ENCODE assay signal across 16 mouse cellular contexts in the genomic region with DNA sequence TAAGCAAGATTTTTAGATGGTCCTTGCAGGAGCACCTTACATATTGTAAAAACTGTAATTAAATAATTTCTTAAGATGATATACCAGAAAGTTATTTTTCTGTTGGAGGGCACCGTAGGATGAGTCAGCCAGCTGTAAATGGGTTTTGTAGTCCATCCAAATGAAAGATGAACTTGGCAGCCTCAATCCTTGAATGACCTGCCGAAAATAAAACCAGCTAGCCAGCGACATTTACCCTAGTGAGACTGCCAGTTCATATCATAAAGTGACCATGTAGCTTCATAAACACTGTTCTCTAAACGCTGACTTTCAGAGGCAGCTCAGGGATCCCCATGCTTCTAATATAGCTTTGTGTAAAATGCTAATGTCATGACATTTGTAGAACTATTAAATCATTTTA.
"Had no signal": no experiment of that assay in that cellular context is flagged by ENCODE, and none has a peak within 500 bp of the region (broad histone marks: within the 10 kb centered on the region; RNA-seq: fewer than 3 reads in every experiment).

No protein-coding gene starts in this region.

- H3K9me3 ChIP-seq: limb, embryonic 13.5 days; liver, embryonic 15.5 days; lung, embryonic 15.5 days; megakaryocyte, embryonic 14.5 days; midbrain, embryonic 15.5 days; neural tube, embryonic 13.5 days had no signal

- H3K27ac ChIP-seq: layer of hippocampus, adult 2 months; limb, embryonic 13.5 days; liver, embryonic 15.5 days; lung, embryonic 15.5 days; macrophage; midbrain, embryonic 15.5 days; neural tube, embryonic 13.5 days; stomach, postnatal 0 days had no signal

- H3K4me1 ChIP-seq: limb, embryonic 13.5 days; liver, embryonic 15.5 days; lung, embryonic 15.5 days; megakaryocyte, embryonic 14.5 days; midbrain, embryonic 15.5 days; neural tube, embryonic 13.5 days had no signal

- DNase-seq: kidney, postnatal 10 days; kidney, postnatal 4 days; left cerebral cortex, postnatal 4 days; lung, postnatal 14 days; retina, postnatal 1 day; right cerebral cortex, postnatal 4 days; thymus, postnatal 4 days had no signal

- H3K36me3 ChIP-seq: limb, embryonic 13.5 days; liver, embryonic 15.5 days; lung, embryonic 15.5 days; midbrain, embryonic 15.5 days; neural tube, embryonic 13.5 days had no signal

- H3K4me3 ChIP-seq: layer of hippocampus, adult 2 months; limb, embryonic 13.5 days; liver, embryonic 15.5 days; lung, embryonic 15.5 days; megakaryocyte, embryonic 14.5 days; midbrain, embryonic 15.5 days; neural tube, embryonic 13.5 days had no signal

- H3K27me3 ChIP-seq: limb, embryonic 13.5 days; liver, embryonic 15.5 days; lung, embryonic 15.5 days; megakaryocyte, embryonic 14.5 days; midbrain, embryonic 15.5 days; neural tube, embryonic 13.5 days had no signal
